Mouse (Mus musculus): Measurements from ENCODE around the gene Pabpn1. TPM values are rescaled to one million over a fixed set of nuclear protein-coding genes. Genes with fewer than 3 reads are reported as not detected.
A peak's percentile ranks its signal among the peaks of the same experiment; 100 is the strongest.

Pabpn1 gene
- polyA plus RNA-seq, 1 experiment from 2014 or later, result 99.0 TPM

GRCm38 (mm10) chr14:54900383-54900782, 8.1 kb downstream of the Pabpn1 start:
- Histone ChIP-seq H3K9me3 (replicated peaks; ENCODE audit: control insufficient read depth, low read length) (no peaks in the 10 kb centered on the region), H3K36me3 (ENCODE audit: control insufficient read depth, insufficient read depth, low read length) (peaks cover 18% of the 10 kb centered on the region), H3K27me3 (ENCODE audit: control insufficient read depth, insufficient read depth, low read length) (no peaks in the 10 kb centered on the region), H3K9ac (ENCODE audit: low read depth, low read length) (no peak overlapping the region), H3K4me3 (ENCODE audit: low read depth, low read length) (no peak overlapping the region), H3K4me1 (ENCODE audit: control insufficient read depth, insufficient read depth, low read length) (peaks cover 22% of the 10 kb centered on the region), H3K27ac (ENCODE audit: low read depth, low read length) (no peak overlapping the region), H3K4me2 (no peak overlapping the region)
- 0% methylated on average over 3 of the region's 3 CpGs for WGBS (ENCODE audit: insufficient replicate concordance)
- ATAC-seq (replicated peaks; ENCODE audit: insufficient number of reproducible peaks, low FRiP score, low TSS enrichment), result no peak; the same call in 1 of the 2 replicates

GRCm38 (mm10) chr14:54903641-54904040, 11.3 kb downstream of the Pabpn1 start:
- 89% methylated on average over 4 of the region's 4 CpGs for WGBS (ENCODE audit: insufficient replicate concordance)
- no peak for ATAC-seq (replicated peaks; ENCODE audit: insufficient number of reproducible peaks, low FRiP score, low TSS enrichment)
- Histone ChIP-seq H3K4me3 (ENCODE audit: low read depth, low read length) (no peak overlapping the region), H3K9me3 (replicated peaks; ENCODE audit: control insufficient read depth, low read length) (no peaks in the 10 kb centered on the region), H3K4me1 (ENCODE audit: control insufficient read depth, insufficient read depth, low read length) (peaks cover 3% of the 10 kb centered on the region; the same call in 1 of the 2 replicates), H3K27me3 (ENCODE audit: control insufficient read depth, insufficient read depth, low read length) (peaks cover 2% of the 10 kb centered on the region; the same call in 1 of the 2 replicates), H3K9ac (ENCODE audit: low read depth, low read length) (no peak overlapping the region), H3K36me3 (ENCODE audit: control insufficient read depth, insufficient read depth, low read length) (peaks cover 12% of the 10 kb centered on the region), H3K4me2 (no peak overlapping the region), H3K27ac (ENCODE audit: low read depth, low read length) (no peak overlapping the region)

GRCm38 (mm10) chr14:54908682-54909081, 16.4 kb downstream of the Pabpn1 start:
- WGBS (ENCODE audit: insufficient replicate concordance), result 73% methylated on average over 7 of the region's 7 CpGs
- H3K4me2 ChIP-seq, result no peak overlapping the region
- no peaks in the 10 kb centered on the region for H3K9me3 ChIP-seq (replicated peaks; ENCODE audit: control insufficient read depth, low read length)
- no peak overlapping the region for H3K27ac ChIP-seq (ENCODE audit: low read depth, low read length)
- H3K36me3 ChIP-seq (ENCODE audit: control insufficient read depth, insufficient read depth, low read length), result peaks cover 12% of the 10 kb centered on the region
- no peak overlapping the region for H3K9ac ChIP-seq (ENCODE audit: low read depth, low read length)
- peaks cover 16% of the 10 kb centered on the region for H3K4me1 ChIP-seq (ENCODE audit: control insufficient read depth, insufficient read depth, low read length)
- no peak for ATAC-seq (replicated peaks; ENCODE audit: insufficient number of reproducible peaks, low FRiP score, low TSS enrichment)
- peaks cover 2% of the 10 kb centered on the region; the same call in 1 of the 2 replicates for H3K27me3 ChIP-seq (ENCODE audit: control insufficient read depth, insufficient read depth, low read length)
- no peak overlapping the region for H3K4me3 ChIP-seq (ENCODE audit: low read depth, low read length)

- 3% methylated on average over 50 of the region's 69 CpGs for WGBS (ENCODE audit: insufficient replicate concordance)
- H3K9me3 ChIP-seq (replicated peaks; ENCODE audit: control insufficient read depth, low read length), result no peaks in the 10 kb centered on the region
- H3K27me3 ChIP-seq (ENCODE audit: control insufficient read depth, insufficient read depth, low read length), result 0 out of 2 replicates have a peak, but pooled peaks cover 2% of the 10 kb centered on the region
- H3K4me1 ChIP-seq (ENCODE audit: control insufficient read depth, insufficient read depth, low read length), result peaks cover 13% of the 10 kb centered on the region
- H3K27ac ChIP-seq (ENCODE audit: low read depth, low read length), result no peak overlapping the region
- peak overlapping the region; percentile 95 for H3K4me2 ChIP-seq
- ATAC-seq (replicated peaks; ENCODE audit: insufficient number of reproducible peaks, low FRiP score, low TSS enrichment), result peak; percentile 39
- H3K4me3 ChIP-seq (ENCODE audit: low read depth, low read length), result peak overlapping the region; percentile 72
- peak overlapping the region; percentile 82 for H3K9ac ChIP-seq (ENCODE audit: low read depth, low read length)
- peaks cover 7% of the 10 kb centered on the region for H3K36me3 ChIP-seq (ENCODE audit: control insufficient read depth, insufficient read depth, low read length)
These were observed 20.0 kb downstream of the Pabpn1 start for GRCm38 (mm10) chr14:54912109-54912850.

- Histone ChIP-seq H3K9ac (ENCODE audit: low read depth, low read length) (peak within 1 kb of the TSS; percentile 82), H3K4me3 (ENCODE audit: low read depth, low read length) (peak within 1 kb of the TSS; percentile 72), H3K27ac (ENCODE audit: low read depth, low read length) (no peak within 1 kb of the TSS), H3K27me3 (ENCODE audit: control insufficient read depth, insufficient read depth, low read length) (0 out of 2 replicates have a peak, but pooled peaks cover 1% of the 10 kb centered on the region), H3K4me1 (ENCODE audit: control insufficient read depth, insufficient read depth, low read length) (peaks cover 13% of the 10 kb centered on the region), H3K9me3 (replicated peaks; ENCODE audit: control insufficient read depth, low read length) (no peaks in the 10 kb centered on the region), H3K36me3 (ENCODE audit: control insufficient read depth, insufficient read depth, low read length) (0 out of 2 replicates have a peak, but pooled peaks cover 1% of the 10 kb centered on the region), H3K4me2 (peak within 1 kb of the TSS; percentile 95)
- WGBS (ENCODE audit: insufficient replicate concordance), result 1% methylated on average over 22 of the region's 28 CpGs
- peak; percentile 66 for ATAC-seq (replicated peaks; ENCODE audit: insufficient number of reproducible peaks, low FRiP score, low TSS enrichment)
These were observed 20.6 kb downstream of the Pabpn1 start, which contains the start of gene Slc22a17 for GRCm38 (mm10) chr14:54912886-54913285. TSS of gene Slc22a17 (minus strand) at chr14:54913132.

GRCm38 (mm10) chr14:54913343-54913742, 21.0 kb downstream of the Pabpn1 start:
- no peak for ATAC-seq (replicated peaks; ENCODE audit: insufficient number of reproducible peaks, low FRiP score, low TSS enrichment)
- H3K4me3 ChIP-seq (ENCODE audit: low read depth, low read length), result peak overlapping the region; percentile 72
- no peak overlapping the region for H3K27ac ChIP-seq (ENCODE audit: low read depth, low read length)
- peak overlapping the region; percentile 82; the same call in 1 of the 2 replicates for H3K9ac ChIP-seq (ENCODE audit: low read depth, low read length)
- H3K4me2 ChIP-seq, result peak overlapping the region; percentile 95
- peaks cover 13% of the 10 kb centered on the region for H3K4me1 ChIP-seq (ENCODE audit: control insufficient read depth, insufficient read depth, low read length)
- H3K36me3 ChIP-seq (ENCODE audit: control insufficient read depth, insufficient read depth, low read length), result no peaks in the 10 kb centered on the region; the same call in 1 of the 2 replicates
- H3K27me3 ChIP-seq (ENCODE audit: control insufficient read depth, insufficient read depth, low read length), result no peaks in the 10 kb centered on the region
- WGBS (ENCODE audit: insufficient replicate concordance), result 18% methylated on average over 10 of the region's 10 CpGs
- no peaks in the 10 kb centered on the region for H3K9me3 ChIP-seq (replicated peaks; ENCODE audit: control insufficient read depth, low read length)

- Histone ChIP-seq H3K27me3 (ENCODE audit: control insufficient read depth, insufficient read depth, low read length) (peaks cover 3% of the 10 kb centered on the region; the same call in 1 of the 2 replicates), H3K4me1 (ENCODE audit: control insufficient read depth, insufficient read depth, low read length) (peaks cover 15% of the 10 kb centered on the region), H3K4me2 (no peak overlapping the region), H3K27ac (ENCODE audit: low read depth, low read length) (no peak overlapping the region), H3K36me3 (ENCODE audit: control insufficient read depth, insufficient read depth, low read length) (peaks cover 11% of the 10 kb centered on the region), H3K9me3 (replicated peaks; ENCODE audit: control insufficient read depth, low read length) (peaks cover 8% of the 10 kb centered on the region), H3K4me3 (ENCODE audit: low read depth, low read length) (no peak overlapping the region), H3K9ac (ENCODE audit: low read depth, low read length) (no peak overlapping the region)
- no peak for ATAC-seq (replicated peaks; ENCODE audit: insufficient number of reproducible peaks, low FRiP score, low TSS enrichment)
- WGBS (ENCODE audit: insufficient replicate concordance), result 90% methylated on average over 16 of the region's 16 CpGs
These were observed 27.9 kb downstream of the Pabpn1 start for GRCm38 (mm10) chr14:54920076-54920685.

- Histone ChIP-seq H3K27ac (ENCODE audit: low read depth, low read length) (peak overlapping the region; percentile 64), H3K4me1 (ENCODE audit: control insufficient read depth, insufficient read depth, low read length) (peaks cover 24% of the 10 kb centered on the region), H3K4me3 (ENCODE audit: low read depth, low read length) (peak overlapping the region; percentile 43), H3K9ac (ENCODE audit: low read depth, low read length) (peak overlapping the region; percentile 66), H3K4me2 (peak overlapping the region; percentile 94), H3K9me3 (replicated peaks; ENCODE audit: control insufficient read depth, low read length) (peaks cover 8% of the 10 kb centered on the region), H3K27me3 (ENCODE audit: control insufficient read depth, insufficient read depth, low read length) (peaks cover 23% of the 10 kb centered on the region), H3K36me3 (ENCODE audit: control insufficient read depth, insufficient read depth, low read length) (peaks cover 5% of the 10 kb centered on the region)
- 14% methylated on average over 7 of the region's 7 CpGs for WGBS (ENCODE audit: insufficient replicate concordance)
- peak; percentile 75; the same call in 1 of the 2 replicates for ATAC-seq (replicated peaks; ENCODE audit: insufficient number of reproducible peaks, low FRiP score, low TSS enrichment)
These were observed 32.5 kb downstream of the Pabpn1 start for GRCm38 (mm10) chr14:54924641-54925348.

Data from heart, embryonic 11.5 days (tissue).